Mouse (Mus musculus) neural tube, embryonic 15.5 days (tissue): Measurements from ENCODE around the gene Cpa2. TPM values are rescaled to one million over a fixed set of nuclear protein-coding genes. Genes with fewer than 3 reads are reported as not detected.

Experiments used
- ATAC-seq: fragments of 200-750 bp; cut with Nextera tagmentation; 2 replicates; pipeline ENCODE4 v1.8.0; 2017; ENCODE audit warnings: mild to moderate bottlenecking, moderate TSS enrichment, moderate library complexity; ENCODE audit not compliant: low FRiP score
- H3K27ac ChIP-seq: fragments of 300-500 bp; sonication (generic); replicated peaks from 2 replicates; pipeline ENCODE4 v1.5.1; 2015; ENCODE audit warnings: mild to moderate bottlenecking, inconsistent platforms
- H3K27me3 ChIP-seq: fragments of 300-500 bp; sonication (generic); replicated peaks from 2 replicates; pipeline ENCODE4 v1.6.1; 2015; ENCODE audit warnings: inconsistent platforms
- H3K36me3 ChIP-seq: fragments of 300-500 bp; sonication (generic); 2 replicates; pipeline ENCODE4 v1.6.1; 2015; ENCODE audit warnings: inconsistent platforms
- H3K4me1 ChIP-seq: fragments of 300-500 bp; sonication (generic); 2 replicates; pipeline ENCODE4 v1.6.1; 2015; ENCODE audit warnings: inconsistent platforms
- H3K4me2 ChIP-seq: fragments of 300-500 bp; sonication (generic); 2 replicates; pipeline ENCODE4 v1.6.1; 2015; ENCODE audit warnings: inconsistent platforms, mild to moderate bottlenecking, moderate library complexity
- H3K4me3 ChIP-seq: fragments of 300-500 bp; sonication (generic); replicated peaks from 2 replicates; pipeline ENCODE4 v1.5.1; 2015; ENCODE audit warnings: mild to moderate bottlenecking, inconsistent platforms
- H3K9ac ChIP-seq: fragments of 300-500 bp; sonication (generic); replicated peaks from 2 replicates; pipeline ENCODE4 v1.6.1; 2015; ENCODE audit warnings: mild to moderate bottlenecking, inconsistent platforms
- H3K9me3 ChIP-seq: fragments of 300-500 bp; sonication (generic); replicated peaks from 2 replicates; pipeline ENCODE4 v1.6.1; 2016; ENCODE audit warnings: inconsistent platforms
- WGBS: fragments of 180-500 bp; shearing (Covaris S2); methylation state at CpG from one replicate; pipeline ENCODE4 v1.1.7; 2015; ENCODE audit warnings: mixed read lengths; 5-methylcytosine and 5-hydroxymethylcytosine counted together
- polyA plus RNA-seq: library from polyadenylated mRNA; unstranded; fragments of >200 nt; fragmentation: Nextera tagmentation; extraction: Ambion mirVana; gene quantifications from 2 replicates; pipeline ENCODE4 v1.2.1, GENCODE M21; 2015

The Cpa2 gene
- polyA plus RNA-seq, 1 experiment from 2014 or later: 11.3 TPM

- Histone ChIP-seq H3K4me2 (no peak overlapping the region), H3K36me3 (no peaks in the 10 kb centered on the region), H3K9ac (no peak overlapping the region), H3K9me3 (no peaks in the 10 kb centered on the region), H3K4me3 (no peak overlapping the region), H3K4me1 (no peaks in the 10 kb centered on the region), H3K27ac (no peak overlapping the region), H3K27me3 (no peaks in the 10 kb centered on the region)
- WGBS: 92% methylated on average over 6 of the region's 6 CpGs
- no peak for ATAC-seq
Measured at GRCm38 (mm10) chr6:30564051-30564450, 22.7 kb downstream of the Cpa2 start.

- Histone ChIP-seq H3K36me3 (no peaks in the 10 kb centered on the region), H3K27me3 (no peaks in the 10 kb centered on the region), H3K4me1 (peaks cover 11% of the 10 kb centered on the region), H3K4me3 (no peak within 1 kb of the TSS), H3K9ac (no peak within 1 kb of the TSS), H3K9me3 (no peaks in the 10 kb centered on the region), H3K4me2 (no peak within 1 kb of the TSS), H3K27ac (no peak within 1 kb of the TSS)
- WGBS: 69% methylated on average over 5 of the region's 5 CpGs
- no peak for ATAC-seq
Measured at GRCm38 (mm10) chr6:30568069-30568468, 26.7 kb downstream of the Cpa2 start, which contains the start of gene Cpa4. Gene Cpa4 (plus strand): TSS chr6:30568369.

GRCm38 (mm10) chr6:30569331-30569730 is 27.9 kb downstream of the Cpa2 start:
- no peak overlapping the region for H3K27ac ChIP-seq
- WGBS: 69% methylated on average over 10 of the region's 10 CpGs
- no peak overlapping the region for H3K4me3 ChIP-seq
- H3K36me3 ChIP-seq: no peaks in the 10 kb centered on the region
- H3K9me3 ChIP-seq: no peaks in the 10 kb centered on the region
- H3K4me2 ChIP-seq: no peak overlapping the region
- H3K9ac ChIP-seq: no peak overlapping the region
- ATAC-seq: peak; percentile 36
- H3K27me3 ChIP-seq: no peaks in the 10 kb centered on the region
- H3K4me1 ChIP-seq: peaks cover 14% of the 10 kb centered on the region

- 95% methylated on average over 5 of the region's 5 CpGs for WGBS
- Histone ChIP-seq H3K4me2 (no peak overlapping the region), H3K4me1 (peaks cover 14% of the 10 kb centered on the region), H3K9ac (no peak overlapping the region), H3K27me3 (no peaks in the 10 kb centered on the region), H3K27ac (no peak overlapping the region), H3K4me3 (no peak overlapping the region), H3K9me3 (no peaks in the 10 kb centered on the region), H3K36me3 (no peaks in the 10 kb centered on the region)
- no peak for ATAC-seq
Measured at GRCm38 (mm10) chr6:30570012-30570411, 28.6 kb downstream of the Cpa2 start.

GRCm38 (mm10) chr6:30572456-30573311 is 31.3 kb downstream of the Cpa2 start:
- peak; percentile 87 for ATAC-seq
- H3K27ac ChIP-seq: peak overlapping the region; percentile 75

GRCm38 (mm10) chr6:30573380-30573779 is 32.0 kb downstream of the Cpa2 start:
- Histone ChIP-seq H3K27ac (0 out of 2 replicates have a peak overlapping the region, but pooled peaks have one; percentile 75), H3K27me3 (no peaks in the 10 kb centered on the region), H3K4me2 (peak overlapping the region; percentile 43; the same call in 1 of the 2 replicates), H3K4me3 (no peak overlapping the region), H3K9me3 (no peaks in the 10 kb centered on the region), H3K36me3 (no peaks in the 10 kb centered on the region), H3K9ac (no peak overlapping the region), H3K4me1 (peaks cover 14% of the 10 kb centered on the region)
- ATAC-seq: no peak
- WGBS: 51% methylated on average over 5 of the region's 5 CpGs

More at GRCm38 (mm10) chr6:30572456-30573311, 31.3 kb downstream of the Cpa2 start:
- Histone ChIP-seq H3K4me3 (no peak overlapping the region), H3K36me3 (no peaks in the 10 kb centered on the region), H3K9me3 (no peaks in the 10 kb centered on the region), H3K9ac (no peak overlapping the region), H3K4me1 (peaks cover 14% of the 10 kb centered on the region), H3K27me3 (no peaks in the 10 kb centered on the region), H3K4me2 (peak overlapping the region; percentile 43)
- WGBS: 26% methylated on average over 20 of the region's 20 CpGs

- Histone ChIP-seq H3K27me3 (no peaks in the 10 kb centered on the region), H3K9me3 (no peaks in the 10 kb centered on the region), H3K9ac (no peak overlapping the region), H3K36me3 (no peaks in the 10 kb centered on the region), H3K27ac (no peak overlapping the region), H3K4me2 (no peak overlapping the region), H3K4me3 (no peak overlapping the region), H3K4me1 (peaks cover 14% of the 10 kb centered on the region)
- 98% methylated on average over 1 of the region's 1 CpGs for WGBS
- no peak for ATAC-seq
Measured at GRCm38 (mm10) chr6:30574945-30575344, 33.6 kb downstream of the Cpa2 start.

- WGBS: 80% methylated on average over 17 of the region's 17 CpGs
- ATAC-seq: no peak
Measured at GRCm38 (mm10) chr6:30576477-30577203, 35.3 kb downstream of the Cpa2 start.

GRCm38 (mm10) chr6:30579961-30580840 is 38.8 kb downstream of the Cpa2 start:
- H3K27ac ChIP-seq: peak overlapping the region; percentile 61
- 0 out of 2 replicates have a peak overlapping the region, but pooled peaks have one; percentile 2 for H3K4me2 ChIP-seq
- no peak overlapping the region for H3K9ac ChIP-seq
- H3K4me3 ChIP-seq: no peak overlapping the region
- H3K36me3 ChIP-seq: no peaks in the 10 kb centered on the region
- H3K9me3 ChIP-seq: no peaks in the 10 kb centered on the region
- no peaks in the 10 kb centered on the region for H3K27me3 ChIP-seq
- H3K4me1 ChIP-seq: peaks cover 14% of the 10 kb centered on the region
- 19% methylated on average over 17 of the region's 17 CpGs for WGBS
- peak; percentile 45; the same call in 1 of the 2 replicates for ATAC-seq

More at GRCm38 (mm10) chr6:30576477-30577203, 35.3 kb downstream of the Cpa2 start:
- Histone ChIP-seq H3K4me1 (peaks cover 25% of the 10 kb centered on the region), H3K36me3 (no peaks in the 10 kb centered on the region), H3K4me3 (no peak overlapping the region), H3K27me3 (no peaks in the 10 kb centered on the region), H3K9ac (no peak overlapping the region), H3K9me3 (no peaks in the 10 kb centered on the region), H3K4me2 (no peak overlapping the region), H3K27ac (no peak overlapping the region; the same call in 1 of the 2 replicates)

- peak; percentile 41; the same call in 1 of the 2 replicates for ATAC-seq
- Histone ChIP-seq H3K9me3 (no peaks in the 10 kb centered on the region), H3K4me3 (no peak overlapping the region), H3K9ac (no peak overlapping the region), H3K36me3 (no peaks in the 10 kb centered on the region), H3K4me2 (0 out of 2 replicates have a peak overlapping the region, but pooled peaks have one; percentile 2), H3K27me3 (no peaks in the 10 kb centered on the region), H3K4me1 (peaks cover 14% of the 10 kb centered on the region), H3K27ac (peak overlapping the region; percentile 61)
- 35% methylated on average over 8 of the region's 8 CpGs for WGBS
Measured at GRCm38 (mm10) chr6:30580841-30581176, 39.4 kb downstream of the Cpa2 start.

- no peaks in the 10 kb centered on the region for H3K36me3 ChIP-seq
- H3K9ac ChIP-seq: no peak overlapping the region
- H3K4me3 ChIP-seq: no peak overlapping the region
- no peaks in the 10 kb centered on the region for H3K27me3 ChIP-seq
- H3K27ac ChIP-seq: peak overlapping the region; percentile 45; the same call in 1 of the 2 replicates
- peaks cover 9% of the 10 kb centered on the region; the same call in 1 of the 2 replicates for H3K4me1 ChIP-seq
- H3K4me2 ChIP-seq: no peak overlapping the region
- ATAC-seq: no peak
- 62% methylated on average over 7 of the region's 7 CpGs for WGBS
- H3K9me3 ChIP-seq: no peaks in the 10 kb centered on the region
Measured at GRCm38 (mm10) chr6:30586886-30587442, 45.6 kb downstream of the Cpa2 start.
